Mouse (Mus musculus): ENCODE measurements around the gene Wdr20. TPM values are rescaled to one million over a fixed set of nuclear protein-coding genes. Genes with fewer than 3 reads are reported as not detected.
"Not testable (repeated sequence)": the region's sequence is repeated elsewhere in the genome, so short reads cannot be mapped to it uniquely, and the experiment has no call there.

Wdr20 gene
- polyA plus RNA-seq, 1 experiment from 2014 or later, result 23.7 TPM

- no peak for DNase-seq (ENCODE audit: low spot score)
- H3K27ac ChIP-seq (ENCODE audit: low read depth), result no peak overlapping the region
- H3K36me3 ChIP-seq (ENCODE audit: control insufficient read depth, insufficient read depth, low read length), result peaks cover 22% of the 10 kb centered on the region
- no peak overlapping the region for H3K4me3 ChIP-seq (ENCODE audit: low read depth, low read length)
- H3K9me3 ChIP-seq (ENCODE audit: control insufficient read depth, low read length), result no peaks in the 10 kb centered on the region
- ATAC-seq (replicated peaks; ENCODE audit: low FRiP score, low TSS enrichment, low read depth), result no peak
- no peaks in the 10 kb centered on the region for H3K27me3 ChIP-seq (replicated peaks; ENCODE audit: control insufficient read depth, insufficient read depth, low read length)
- peaks cover 14% of the 10 kb centered on the region for H3K4me1 ChIP-seq (replicated peaks; ENCODE audit: control insufficient read depth, insufficient read depth, low read length)
- H3K9ac ChIP-seq (ENCODE audit: low read length), result no peak overlapping the region
- 74% methylated on average over 5 of the region's 5 CpGs for WGBS
- H3K4me2 ChIP-seq (ENCODE audit: low read length), result no peak overlapping the region
Measured at GRCm38 (mm10) chr12:110697457-110697856, 40.3 kb upstream of the Wdr20 start.

- Histone ChIP-seq H3K4me3 (ENCODE audit: low read depth, low read length) (no peak overlapping the region), H3K9me3 (ENCODE audit: control insufficient read depth, low read length) (no peaks in the 10 kb centered on the region), H3K27me3 (replicated peaks; ENCODE audit: control insufficient read depth, insufficient read depth, low read length) (no peaks in the 10 kb centered on the region), H3K9ac (ENCODE audit: low read length) (no peak overlapping the region), H3K36me3 (ENCODE audit: control insufficient read depth, insufficient read depth, low read length) (peaks cover 17% of the 10 kb centered on the region), H3K27ac (ENCODE audit: low read depth) (no peak overlapping the region), H3K4me2 (ENCODE audit: low read length) (no peak overlapping the region), H3K4me1 (replicated peaks; ENCODE audit: control insufficient read depth, insufficient read depth, low read length) (peaks cover 14% of the 10 kb centered on the region)
- 92% methylated on average over 1 of the region's 1 CpGs for WGBS
- ATAC-seq (replicated peaks; ENCODE audit: low FRiP score, low TSS enrichment, low read depth), result no peak
- DNase-seq (ENCODE audit: low spot score), result no peak
Measured at GRCm38 (mm10) chr12:110698080-110698479, 39.7 kb upstream of the Wdr20 start.

DNA sequence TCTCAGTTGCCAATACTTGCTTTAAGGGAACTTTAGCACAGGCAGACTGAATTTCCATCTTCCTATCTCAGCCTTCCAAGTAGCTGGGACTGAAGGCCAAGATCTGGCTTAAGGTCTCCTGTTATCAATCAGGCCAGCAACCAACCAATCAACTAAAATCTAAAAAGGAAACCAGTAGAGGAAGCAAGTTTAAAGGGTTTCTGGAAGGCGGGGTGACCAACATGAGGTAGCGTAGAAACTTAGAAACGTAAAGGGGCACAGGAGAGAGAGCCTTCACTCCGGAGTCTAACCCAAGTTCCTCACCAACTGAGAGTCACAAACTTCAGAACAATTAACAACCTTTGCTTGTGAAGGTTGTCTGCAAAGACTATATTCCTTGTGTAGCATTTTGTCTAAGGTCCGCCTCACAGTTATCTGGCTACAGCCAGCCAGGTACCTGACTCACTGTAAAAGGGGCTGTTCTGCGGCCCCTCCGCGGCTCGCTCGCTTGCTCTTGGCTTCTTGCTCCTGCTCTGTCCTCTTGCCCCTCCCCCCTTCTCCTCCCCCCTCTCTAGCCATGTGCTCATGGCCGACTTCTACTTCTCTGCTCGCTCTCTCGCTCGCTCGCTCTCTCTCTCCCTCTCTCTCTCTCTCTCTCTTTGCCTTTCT is 39.1 kb upstream of the Wdr20 start:
- no peak overlapping the region for H3K4me3 ChIP-seq (ENCODE audit: low read depth, low read length)
- peaks cover 14% of the 10 kb centered on the region for H3K4me1 ChIP-seq (replicated peaks; ENCODE audit: control insufficient read depth, insufficient read depth, low read length)
- DNase-seq (ENCODE audit: low spot score), result no peak
- no peaks in the 10 kb centered on the region for H3K9me3 ChIP-seq (ENCODE audit: control insufficient read depth, low read length)
- peaks cover 11% of the 10 kb centered on the region for H3K36me3 ChIP-seq (ENCODE audit: control insufficient read depth, insufficient read depth, low read length)
- no peaks in the 10 kb centered on the region for H3K27me3 ChIP-seq (replicated peaks; ENCODE audit: control insufficient read depth, insufficient read depth, low read length)
- no peak for ATAC-seq (replicated peaks; ENCODE audit: low FRiP score, low TSS enrichment, low read depth)
- WGBS, result 43% methylated on average over 15 of the region's 15 CpGs
- H3K4me2 ChIP-seq (ENCODE audit: low read length), result peak overlapping the region; percentile 23; the same call in 1 of the 2 replicates
- no peak overlapping the region for H3K9ac ChIP-seq (ENCODE audit: low read length)
- H3K27ac ChIP-seq (ENCODE audit: low read depth), result no peak overlapping the region

GRCm38 (mm10) chr12:110699171-110699547 is 38.6 kb upstream of the Wdr20 start:
- ATAC-seq (replicated peaks; ENCODE audit: low FRiP score, low TSS enrichment, low read depth) (no peak), DNase-seq (ENCODE audit: low spot score) (no peak)
- Histone ChIP-seq H3K9ac (ENCODE audit: low read length) (no peak overlapping the region), H3K4me3 (ENCODE audit: low read depth, low read length) (no peak overlapping the region), H3K9me3 (ENCODE audit: control insufficient read depth, low read length) (no peaks in the 10 kb centered on the region), H3K36me3 (ENCODE audit: control insufficient read depth, insufficient read depth, low read length) (peaks cover 6% of the 10 kb centered on the region), H3K27ac (ENCODE audit: low read depth) (no peak overlapping the region), H3K4me1 (replicated peaks; ENCODE audit: control insufficient read depth, insufficient read depth, low read length) (peaks cover 14% of the 10 kb centered on the region), H3K4me2 (ENCODE audit: low read length) (peak overlapping the region; percentile 23; the same call in 1 of the 2 replicates), H3K27me3 (replicated peaks; ENCODE audit: control insufficient read depth, insufficient read depth, low read length) (no peaks in the 10 kb centered on the region)
- 54% methylated on average over 2 of the region's 2 CpGs for WGBS

DNA sequence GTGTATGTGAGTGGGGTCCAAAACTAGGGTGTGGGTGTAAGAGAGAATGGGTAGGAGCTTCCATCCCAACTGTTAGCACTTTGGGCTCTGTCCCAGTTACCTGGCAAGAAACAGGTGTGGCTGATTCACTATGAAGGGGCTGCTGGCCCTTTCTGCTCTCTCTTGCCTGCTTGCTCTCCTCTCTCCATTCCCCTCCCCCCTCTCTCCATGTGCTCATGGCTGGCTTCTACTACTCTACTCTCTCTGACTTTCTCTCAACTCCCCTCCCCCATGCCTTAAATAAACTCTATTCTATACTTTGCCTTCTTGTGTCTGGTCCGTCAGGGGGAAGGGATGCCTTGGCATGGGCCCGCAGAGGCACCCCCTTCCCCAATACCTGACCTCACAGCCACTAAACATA is 37.0 kb upstream of the Wdr20 start:
- H3K4me2 ChIP-seq (ENCODE audit: low read length), result no peak overlapping the region
- H3K4me1 ChIP-seq (replicated peaks; ENCODE audit: control insufficient read depth, insufficient read depth, low read length), result peaks cover 7% of the 10 kb centered on the region; the same call in 1 of the 2 replicates
- H3K36me3 ChIP-seq (ENCODE audit: control insufficient read depth, insufficient read depth, low read length), result no peaks in the 10 kb centered on the region
- no peaks in the 10 kb centered on the region for H3K9me3 ChIP-seq (ENCODE audit: control insufficient read depth, low read length)
- no peak for DNase-seq (ENCODE audit: low spot score)
- 48% methylated on average over 2 of the region's 2 CpGs for WGBS
- ATAC-seq (replicated peaks; ENCODE audit: low FRiP score, low TSS enrichment, low read depth), result no peak
- H3K9ac ChIP-seq (ENCODE audit: low read length), result 0 out of 2 replicates have a peak overlapping the region, but pooled peaks have one; percentile 0
- H3K4me3 ChIP-seq (ENCODE audit: low read depth, low read length), result no peak overlapping the region
- no peaks in the 10 kb centered on the region for H3K27me3 ChIP-seq (replicated peaks; ENCODE audit: control insufficient read depth, insufficient read depth, low read length)
- no peak overlapping the region for H3K27ac ChIP-seq (ENCODE audit: low read depth)

DNA sequence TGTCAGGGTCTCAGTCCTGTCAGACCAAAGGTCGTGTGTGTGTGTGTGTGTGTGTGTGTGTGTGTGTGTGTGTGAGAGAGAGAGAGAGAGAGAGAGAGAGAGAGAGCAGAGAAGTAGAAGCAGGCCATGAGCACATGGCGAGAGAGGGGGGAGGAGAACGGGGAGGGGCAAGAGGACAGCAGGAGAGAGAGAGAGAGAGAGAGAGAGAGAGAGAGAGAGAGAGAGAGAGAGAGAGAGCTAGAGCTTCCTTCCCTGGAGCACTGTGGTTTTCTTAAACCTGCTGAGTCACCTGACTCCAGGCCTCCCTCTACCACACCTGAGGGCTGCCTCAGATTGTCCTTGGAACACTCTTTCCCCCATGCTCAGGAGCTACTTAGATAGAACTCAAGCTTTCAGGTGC is 36.4 kb upstream of the Wdr20 start:
- 21% methylated on average over 3 of the region's 3 CpGs for WGBS
- H3K4me3 ChIP-seq (ENCODE audit: low read depth, low read length); H3K4me1 ChIP-seq (replicated peaks; ENCODE audit: control insufficient read depth, insufficient read depth, low read length); H3K4me2 ChIP-seq (ENCODE audit: low read length); H3K27me3 ChIP-seq (replicated peaks; ENCODE audit: control insufficient read depth, insufficient read depth, low read length); H3K9me3 ChIP-seq (ENCODE audit: control insufficient read depth, low read length); DNase-seq (ENCODE audit: low spot score); ATAC-seq (replicated peaks; ENCODE audit: low FRiP score, low TSS enrichment, low read depth); H3K27ac ChIP-seq (ENCODE audit: low read depth); H3K36me3 ChIP-seq (ENCODE audit: control insufficient read depth, insufficient read depth, low read length): not testable (repeated sequence)
- 0 out of 2 replicates have a peak overlapping the region, but pooled peaks have one; percentile 0 for H3K9ac ChIP-seq (ENCODE audit: low read length)

- no peak within 1 kb of the TSS for H3K27ac ChIP-seq (ENCODE audit: low read depth)
- 0 out of 2 replicates have a peak, but pooled peaks cover 4% of the 10 kb centered on the region for H3K4me1 ChIP-seq (replicated peaks; ENCODE audit: control insufficient read depth, insufficient read depth, low read length)
- H3K4me2 ChIP-seq (ENCODE audit: low read length), result no peak within 1 kb of the TSS
Measured at GRCm38 (mm10) chr12:110702556-110702955, 35.2 kb upstream of the Wdr20 start, which contains the start of gene Hsp90aa1. Gene Hsp90aa1, minus strand, starts transcription at chr12:110702728.

GRCm38 (mm10) chr12:110703008-110703471 is 34.7 kb upstream of the Wdr20 start:
- 28% methylated on average over 8 of the region's 8 CpGs for WGBS
- DNase-seq (ENCODE audit: low spot score) (peak; percentile 96), ATAC-seq (replicated peaks; ENCODE audit: low FRiP score, low TSS enrichment, low read depth) (peak; percentile 52)
- Histone ChIP-seq H3K4me1 (replicated peaks; ENCODE audit: control insufficient read depth, insufficient read depth, low read length) (0 out of 2 replicates have a peak, but pooled peaks cover 4% of the 10 kb centered on the region), H3K4me2 (ENCODE audit: low read length) (no peak overlapping the region), H3K9me3 (ENCODE audit: control insufficient read depth, low read length) (no peaks in the 10 kb centered on the region), H3K9ac (ENCODE audit: low read length) (no peak overlapping the region), H3K4me3 (ENCODE audit: low read depth, low read length) (no peak overlapping the region), H3K36me3 (ENCODE audit: control insufficient read depth, insufficient read depth, low read length) (no peaks in the 10 kb centered on the region), H3K27ac (ENCODE audit: low read depth) (no peak overlapping the region), H3K27me3 (replicated peaks; ENCODE audit: control insufficient read depth, insufficient read depth, low read length) (no peaks in the 10 kb centered on the region)

More at GRCm38 (mm10) chr12:110702556-110702955, 35.2 kb upstream of the Wdr20 start, which contains the start of gene Hsp90aa1:
- no peak for DNase-seq (ENCODE audit: low spot score)
- WGBS, result 44% methylated on average over 4 of the region's 4 CpGs
- H3K9me3 ChIP-seq (ENCODE audit: control insufficient read depth, low read length), result no peaks in the 10 kb centered on the region
- no peak within 1 kb of the TSS for H3K9ac ChIP-seq (ENCODE audit: low read length)
- no peak within 1 kb of the TSS for H3K4me3 ChIP-seq (ENCODE audit: low read depth, low read length)
- no peaks in the 10 kb centered on the region for H3K36me3 ChIP-seq (ENCODE audit: control insufficient read depth, insufficient read depth, low read length)
- no peak for ATAC-seq (replicated peaks; ENCODE audit: low FRiP score, low TSS enrichment, low read depth)
- H3K27me3 ChIP-seq (replicated peaks; ENCODE audit: control insufficient read depth, insufficient read depth, low read length), result no peaks in the 10 kb centered on the region

- Histone ChIP-seq H3K4me3 (ENCODE audit: low read depth, low read length) (no peak overlapping the region), H3K27me3 (replicated peaks; ENCODE audit: control insufficient read depth, insufficient read depth, low read length) (no peaks in the 10 kb centered on the region), H3K9me3 (ENCODE audit: control insufficient read depth, low read length) (no peaks in the 10 kb centered on the region), H3K36me3 (ENCODE audit: control insufficient read depth, insufficient read depth, low read length) (no peaks in the 10 kb centered on the region), H3K27ac (ENCODE audit: low read depth) (no peak overlapping the region), H3K4me1 (replicated peaks; ENCODE audit: control insufficient read depth, insufficient read depth, low read length) (0 out of 2 replicates have a peak, but pooled peaks cover 2% of the 10 kb centered on the region), H3K9ac (ENCODE audit: low read length) (no peak overlapping the region), H3K4me2 (ENCODE audit: low read length) (no peak overlapping the region)
- ATAC-seq (replicated peaks; ENCODE audit: low FRiP score, low TSS enrichment, low read depth) (no peak), DNase-seq (ENCODE audit: low spot score) (no peak)
- 65% methylated on average over 7 of the region's 7 CpGs for WGBS
Measured at GRCm38 (mm10) chr12:110703682-110704081, 34.1 kb upstream of the Wdr20 start.
